Mouse (Mus musculus): ENCODE measurements at regions not wholly inside any gene's neighbourhood (a gene's known extent, or its start where the extent isn't known, plus 50 kb on each side); places are given as distances from the start of the nearest gene placed in this dataset.

- no peak for TF ChIP-seq CTCF (conservative IDR thresholded peaks at IDR 0.05; ENCODE audit: low read length)
- no peak for TF ChIP-seq POU5F1 (IDR thresholded peaks at IDR 0.05; ENCODE audit: borderline replicate concordance, low read length)
- TF ChIP-seq NANOG (IDR thresholded peaks at IDR 0.05; ENCODE audit: borderline replicate concordance, low read length) = no peak
Observed at GRCm38 (mm10) chr12:13122282-13122681, 126.7 kb downstream of the Ddx1 start.
